Mouse (Mus musculus) forebrain, embryonic 10.5 days (tissue): ENCODE data around the gene Wdr77. TPM values are rescaled to one million over a fixed set of nuclear protein-coding genes. Genes with fewer than 3 reads are reported as not detected.

ENCODE experiments used
- DNase-seq: peaks from one replicate; pipeline ENCODE4 v3.0.0-alpha.2; 2017; ENCODE audit warnings: low spot score; ENCODE audit errors: extremely low spot score
- H3K27ac ChIP-seq: fragments of 300-500 bp; sonication (generic); 2 replicates; pipeline ENCODE4 v1.5.1; 2016; ENCODE audit warnings: mild to moderate bottlenecking
- H3K27me3 ChIP-seq: fragments of 300-500 bp; sonication (generic); 2 replicates; pipeline ENCODE4 v1.6.1; 2016; ENCODE audit warnings: mild to moderate bottlenecking; ENCODE audit not compliant: poor library complexity, severe bottlenecking
- H3K36me3 ChIP-seq: fragments of 300-500 bp; sonication (generic); replicated peaks from 2 replicates; pipeline ENCODE4 v1.6.1; 2016; ENCODE audit warnings: mild to moderate bottlenecking, moderate library complexity
- H3K4me1 ChIP-seq: fragments of 300-500 bp; sonication (generic); 2 replicates; pipeline ENCODE4 v1.6.1; 2016
- H3K4me3 ChIP-seq: fragments of 300-500 bp; sonication (generic); 2 replicates; pipeline ENCODE4 v1.5.1; 2016; ENCODE audit warnings: mild to moderate bottlenecking, moderate library complexity
- H3K9me3 ChIP-seq: fragments of 300-500 bp; sonication (generic); 2 replicates; pipeline ENCODE4 v1.6.1; 2016; ENCODE audit warnings: mild to moderate bottlenecking, moderate library complexity
- WGBS: fragments of 180-500 bp; shearing (Covaris S2); methylation state at CpG from one replicate; pipeline ENCODE4 v1.1.7; 2016; 5-methylcytosine and 5-hydroxymethylcytosine counted together
- polyA plus RNA-seq: library from polyadenylated mRNA; unstranded; fragments of >200 nt; fragmentation: Nextera tagmentation; extraction: Ambion mirVana; gene quantifications from 2 replicates; pipeline ENCODE4 v1.2.1, GENCODE M21; 2016

Wdr77 gene
- polyA plus RNA-seq, 1 experiment from 2014 or later, result 207 TPM

DNA sequence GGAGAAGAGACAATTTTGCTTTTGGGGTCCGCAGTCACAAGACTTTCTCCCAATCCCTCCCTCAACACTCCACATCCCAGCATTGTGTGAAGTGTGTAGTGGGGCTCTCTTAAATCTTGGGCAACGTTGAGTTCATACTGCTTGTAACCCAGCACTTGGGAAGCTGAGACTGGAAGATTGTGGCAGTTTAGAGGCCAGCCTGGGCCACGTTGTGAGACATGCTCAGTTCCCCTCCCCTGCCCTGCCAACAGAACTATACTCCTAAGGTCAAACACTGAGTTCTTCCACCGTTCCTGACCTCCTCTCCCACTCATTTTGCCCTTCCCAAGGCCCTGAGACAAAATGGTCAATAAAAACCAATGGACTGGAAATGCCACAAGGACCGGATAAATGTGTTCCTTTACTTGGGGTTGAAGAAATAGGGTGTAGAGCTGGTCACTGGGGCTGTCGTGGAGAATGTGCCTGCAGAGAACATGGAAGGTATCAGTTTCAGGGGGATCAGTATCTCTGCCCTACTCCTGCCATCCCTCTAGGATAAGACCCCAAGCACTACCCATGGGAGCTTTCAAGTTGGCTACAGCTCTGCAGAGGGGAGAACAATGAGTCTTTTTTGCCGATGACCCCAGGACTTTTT is 31.5 kb upstream of the Wdr77 start:
- no peaks in the 10 kb centered on the region for H3K9me3 ChIP-seq
- H3K4me3 ChIP-seq, result no peak overlapping the region
- 88% methylated on average over 7 of the region's 7 CpGs for WGBS
- no peak for DNase-seq
- no peak overlapping the region for H3K27ac ChIP-seq
- no peaks in the 10 kb centered on the region for H3K27me3 ChIP-seq
- no peaks in the 10 kb centered on the region for H3K36me3 ChIP-seq
- no peaks in the 10 kb centered on the region for H3K4me1 ChIP-seq

- Histone ChIP-seq H3K4me3 (no peak overlapping the region), H3K9me3 (no peaks in the 10 kb centered on the region), H3K36me3 (no peaks in the 10 kb centered on the region), H3K27ac (no peak overlapping the region), H3K27me3 (no peaks in the 10 kb centered on the region), H3K4me1 (no peaks in the 10 kb centered on the region)
- DNase-seq, result no peak
- 88% methylated on average over 3 of the region's 3 CpGs for WGBS
These were observed 31.0 kb upstream of the Wdr77 start for GRCm38 (mm10) chr3:105928195-105928569.

- Histone ChIP-seq H3K27ac (no peak overlapping the region), H3K4me1 (no peaks in the 10 kb centered on the region), H3K27me3 (no peaks in the 10 kb centered on the region), H3K4me3 (no peak overlapping the region), H3K36me3 (no peaks in the 10 kb centered on the region), H3K9me3 (no peaks in the 10 kb centered on the region)
- DNase-seq, result no peak
- WGBS, result 89% methylated on average over 6 of the region's 6 CpGs
These were observed 30.4 kb upstream of the Wdr77 start for GRCm38 (mm10) chr3:105928781-105929180.

DNA sequence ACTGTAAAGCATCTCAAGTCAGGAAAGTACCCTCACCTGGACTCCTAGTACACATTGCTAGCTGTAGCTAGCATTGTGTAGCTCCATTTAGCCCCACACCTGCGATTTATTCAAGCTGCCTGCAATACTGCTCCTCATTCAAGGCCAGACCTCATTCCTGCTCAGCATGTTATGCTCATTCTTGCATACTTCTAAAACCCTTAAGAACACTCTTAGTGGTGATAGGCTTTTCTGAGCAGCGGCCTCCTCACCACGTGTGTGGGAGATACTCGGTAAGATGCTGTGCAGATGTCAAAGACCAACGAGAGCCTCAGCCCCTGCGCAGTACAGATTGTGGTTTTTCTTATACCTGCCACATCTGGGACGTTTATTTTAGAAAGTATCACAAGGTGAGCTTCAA is 29.3 kb upstream of the Wdr77 start:
- 86% methylated on average over 7 of the region's 7 CpGs for WGBS
- Histone ChIP-seq H3K36me3 (no peaks in the 10 kb centered on the region), H3K27ac (no peak overlapping the region), H3K4me1 (no peaks in the 10 kb centered on the region), H3K9me3 (no peaks in the 10 kb centered on the region), H3K4me3 (no peak overlapping the region), H3K27me3 (no peaks in the 10 kb centered on the region)
- no peak for DNase-seq

DNA sequence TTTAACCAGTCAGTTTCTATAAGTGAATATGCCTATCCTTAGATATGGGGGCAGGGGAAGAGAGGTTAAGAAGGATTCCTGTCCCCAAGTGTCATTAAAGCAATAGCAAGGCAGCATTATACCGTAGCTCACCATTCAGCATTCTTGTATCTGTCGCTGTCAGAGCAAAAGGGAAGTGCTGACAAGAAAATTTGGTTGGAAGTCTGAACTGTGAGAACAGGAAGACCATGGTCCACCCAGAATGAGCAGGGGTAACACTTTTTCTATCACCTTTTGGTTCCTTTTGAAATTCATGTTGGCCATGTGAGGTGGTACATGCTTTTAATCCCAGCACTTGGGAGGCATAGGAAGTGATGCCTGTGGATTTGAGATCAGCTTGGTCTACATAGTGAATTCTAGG is 28.1 kb upstream of the Wdr77 start:
- no peak for DNase-seq
- Histone ChIP-seq H3K27me3 (no peaks in the 10 kb centered on the region), H3K4me1 (no peaks in the 10 kb centered on the region), H3K9me3 (no peaks in the 10 kb centered on the region), H3K4me3 (no peak overlapping the region), H3K36me3 (no peaks in the 10 kb centered on the region), H3K27ac (no peak overlapping the region)
- 94% methylated on average over 2 of the region's 2 CpGs for WGBS

DNA sequence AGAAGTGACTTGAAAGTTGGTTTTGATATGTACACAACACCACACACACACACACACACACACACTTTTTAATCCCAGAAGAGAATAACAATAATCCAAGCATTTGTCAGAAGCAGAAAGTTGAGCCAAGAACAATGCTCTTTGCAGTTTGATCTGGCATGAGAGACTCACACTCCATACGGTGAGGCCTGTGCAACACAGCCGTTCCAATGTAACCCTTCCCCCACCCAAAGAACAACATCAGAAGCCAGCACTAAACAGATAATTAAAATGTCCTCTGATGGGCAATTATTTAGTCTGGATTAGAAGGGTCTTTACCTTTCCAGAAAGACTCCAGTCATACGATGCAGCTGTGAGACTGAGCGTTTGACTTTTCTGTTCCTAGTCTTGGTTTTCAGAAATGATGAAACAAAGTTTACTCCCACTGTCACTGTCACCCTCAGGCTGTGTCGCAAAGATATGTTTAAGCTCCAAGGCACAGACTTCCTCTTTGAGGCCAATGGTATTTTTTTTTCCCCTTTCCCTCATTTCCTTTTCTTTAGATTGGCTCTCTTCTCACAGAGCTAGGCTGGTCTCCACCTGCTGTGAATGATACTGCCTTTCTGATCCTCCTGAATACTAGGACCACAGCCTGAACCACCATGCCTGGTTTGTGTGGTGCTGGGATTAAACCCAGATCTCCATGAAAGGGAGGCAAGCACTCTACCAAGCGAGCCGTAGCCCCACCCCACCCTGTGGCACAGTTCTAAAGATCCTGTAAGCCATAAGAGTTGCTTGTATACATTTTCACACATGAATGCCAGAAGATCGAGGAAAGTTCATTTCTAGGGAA is 26.7 kb upstream of the Wdr77 start, which contains the start of gene I830077J02Rik:
Gene I830077J02Rik (minus strand): TSS at position 425 of the 832 bp plus-strand sequence.
- DNase-seq, result no peak
- no peaks in the 10 kb centered on the region for H3K4me1 ChIP-seq
- peaks cover 12% of the 10 kb centered on the region for H3K36me3 ChIP-seq
- no peaks in the 10 kb centered on the region for H3K9me3 ChIP-seq
- H3K4me3 ChIP-seq, result no peak within 1 kb of the TSS
- H3K27me3 ChIP-seq, result no peaks in the 10 kb centered on the region
- H3K27ac ChIP-seq, result no peak within 1 kb of the TSS
- WGBS, result 91% methylated on average over 8 of the region's 8 CpGs

- Histone ChIP-seq H3K9me3 (no peaks in the 10 kb centered on the region), H3K27ac (no peak overlapping the region), H3K27me3 (no peaks in the 10 kb centered on the region), H3K4me3 (no peak overlapping the region), H3K4me1 (no peaks in the 10 kb centered on the region), H3K36me3 (peaks cover 22% of the 10 kb centered on the region)
- DNase-seq, result no peak
- WGBS, result 94% methylated on average over 6 of the region's 6 CpGs
These were observed 25.2 kb upstream of the Wdr77 start for GRCm38 (mm10) chr3:105933926-105934325.

DNA sequence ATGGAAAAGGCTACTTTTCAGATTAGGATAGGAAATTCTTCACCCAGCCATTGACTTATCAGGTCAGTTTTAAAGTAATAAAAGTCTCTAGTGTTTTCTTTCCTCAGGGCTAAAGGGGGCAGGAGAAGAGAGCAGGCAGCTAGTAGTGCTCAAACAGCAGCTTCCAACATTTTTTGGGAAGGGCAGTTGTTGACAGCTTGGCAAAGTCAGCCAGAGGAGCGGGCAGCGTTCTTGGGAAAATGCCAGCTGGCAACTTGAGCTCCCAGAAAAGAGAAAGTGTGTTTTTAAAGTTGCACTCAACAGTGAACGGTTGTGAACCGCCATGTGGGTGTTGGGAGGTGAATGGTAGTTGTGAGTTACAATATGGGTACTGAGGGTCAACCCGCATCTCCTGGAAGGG is 24.1 kb upstream of the Wdr77 start:
- H3K36me3 ChIP-seq, result peaks cover 27% of the 10 kb centered on the region
- H3K4me1 ChIP-seq, result no peaks in the 10 kb centered on the region
- WGBS, result 94% methylated on average over 5 of the region's 5 CpGs
- no peak overlapping the region for H3K4me3 ChIP-seq
- no peak for DNase-seq
- H3K27ac ChIP-seq, result no peak overlapping the region
- no peaks in the 10 kb centered on the region for H3K9me3 ChIP-seq
- no peaks in the 10 kb centered on the region for H3K27me3 ChIP-seq

DNA sequence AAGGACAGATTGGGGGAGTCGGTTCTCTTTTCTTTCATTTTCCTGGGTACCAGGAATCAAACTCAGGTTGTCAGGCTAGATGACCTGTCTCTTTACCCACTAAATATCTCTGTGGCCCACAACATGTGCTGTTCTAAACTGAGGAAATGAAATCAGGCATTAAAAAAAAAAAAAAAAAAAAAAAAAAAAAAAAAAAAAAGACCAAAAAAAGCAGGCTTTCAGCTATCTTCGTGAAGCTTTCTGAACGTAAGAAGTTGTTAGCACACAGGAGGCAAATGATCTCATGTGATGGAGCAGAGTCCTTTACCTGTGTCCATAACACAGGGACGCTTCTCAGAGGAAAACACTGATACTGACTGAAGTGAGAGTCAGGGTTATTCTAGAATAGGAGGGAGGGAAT is 23.1 kb upstream of the Wdr77 start:
- H3K4me1 ChIP-seq, result no peaks in the 10 kb centered on the region
- no peaks in the 10 kb centered on the region for H3K9me3 ChIP-seq
- DNase-seq, result no peak
- peaks cover 38% of the 10 kb centered on the region for H3K36me3 ChIP-seq
- 94% methylated on average over 4 of the region's 4 CpGs for WGBS
- no peak overlapping the region for H3K27ac ChIP-seq
- H3K27me3 ChIP-seq, result no peaks in the 10 kb centered on the region
- H3K4me3 ChIP-seq, result no peak overlapping the region

DNA sequence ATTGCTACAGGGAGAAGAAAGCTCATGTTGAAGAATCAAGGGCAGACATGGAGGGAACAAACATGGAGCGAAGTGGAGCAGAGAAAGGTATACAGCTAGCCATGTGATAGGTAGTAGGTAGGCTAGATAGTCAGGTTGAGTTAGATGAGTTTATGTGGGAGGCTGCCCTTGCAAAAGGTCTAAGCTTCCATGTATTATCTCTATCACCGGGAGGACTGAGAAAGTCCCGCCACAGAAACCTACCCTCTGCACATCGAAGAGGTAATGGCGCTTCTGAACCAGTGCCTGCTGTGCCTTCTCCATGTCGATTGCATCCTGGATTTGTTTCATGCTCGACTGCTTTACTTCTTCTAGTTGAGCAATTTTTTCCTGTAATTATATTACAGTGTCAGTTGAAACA is 7.8 kb upstream of the Wdr77 start:
- Histone ChIP-seq H3K4me1 (no peaks in the 10 kb centered on the region), H3K9me3 (no peaks in the 10 kb centered on the region), H3K27ac (no peak overlapping the region), H3K36me3 (peaks cover 99% of the 10 kb centered on the region), H3K27me3 (no peaks in the 10 kb centered on the region), H3K4me3 (no peak overlapping the region)
- 87% methylated on average over 7 of the region's 7 CpGs for WGBS
- DNase-seq, result no peak

GRCm38 (mm10) chr3:105957235-105957634 is 1.9 kb upstream of the Wdr77 start:
- 98% methylated on average over 1 of the region's 1 CpGs for WGBS
- Histone ChIP-seq H3K4me1 (peaks cover 25% of the 10 kb centered on the region), H3K9me3 (no peaks in the 10 kb centered on the region), H3K36me3 (peaks cover 68% of the 10 kb centered on the region), H3K4me3 (no peak overlapping the region), H3K27ac (no peak overlapping the region), H3K27me3 (no peaks in the 10 kb centered on the region)
- DNase-seq, result no peak

- peak overlapping the region; percentile 97 for H3K4me3 ChIP-seq
- no peak for DNase-seq
- no peaks in the 10 kb centered on the region for H3K27me3 ChIP-seq
- H3K27ac ChIP-seq, result peak overlapping the region; percentile 95
- peaks cover 25% of the 10 kb centered on the region for H3K4me1 ChIP-seq
- H3K36me3 ChIP-seq, result peaks cover 68% of the 10 kb centered on the region
- WGBS, result 52% methylated on average over 5 of the region's 5 CpGs
- H3K9me3 ChIP-seq, result no peaks in the 10 kb centered on the region
These were observed 965 bp upstream of the Wdr77 start for GRCm38 (mm10) chr3:105958204-105958603.

- Histone ChIP-seq H3K27ac (peak overlapping the region; percentile 95), H3K36me3 (peaks cover 68% of the 10 kb centered on the region), H3K27me3 (no peaks in the 10 kb centered on the region), H3K4me3 (peak overlapping the region; percentile 97), H3K9me3 (no peaks in the 10 kb centered on the region), H3K4me1 (peaks cover 25% of the 10 kb centered on the region)
- under 1% methylated on average over 26 of the region's 26 CpGs for WGBS
- no peak for DNase-seq
These were observed 416 bp downstream of the Wdr77 start for GRCm38 (mm10) chr3:105959585-105959984.
